Mouse (Mus musculus): ENCODE measurements around the gene Vps41.

DNA sequence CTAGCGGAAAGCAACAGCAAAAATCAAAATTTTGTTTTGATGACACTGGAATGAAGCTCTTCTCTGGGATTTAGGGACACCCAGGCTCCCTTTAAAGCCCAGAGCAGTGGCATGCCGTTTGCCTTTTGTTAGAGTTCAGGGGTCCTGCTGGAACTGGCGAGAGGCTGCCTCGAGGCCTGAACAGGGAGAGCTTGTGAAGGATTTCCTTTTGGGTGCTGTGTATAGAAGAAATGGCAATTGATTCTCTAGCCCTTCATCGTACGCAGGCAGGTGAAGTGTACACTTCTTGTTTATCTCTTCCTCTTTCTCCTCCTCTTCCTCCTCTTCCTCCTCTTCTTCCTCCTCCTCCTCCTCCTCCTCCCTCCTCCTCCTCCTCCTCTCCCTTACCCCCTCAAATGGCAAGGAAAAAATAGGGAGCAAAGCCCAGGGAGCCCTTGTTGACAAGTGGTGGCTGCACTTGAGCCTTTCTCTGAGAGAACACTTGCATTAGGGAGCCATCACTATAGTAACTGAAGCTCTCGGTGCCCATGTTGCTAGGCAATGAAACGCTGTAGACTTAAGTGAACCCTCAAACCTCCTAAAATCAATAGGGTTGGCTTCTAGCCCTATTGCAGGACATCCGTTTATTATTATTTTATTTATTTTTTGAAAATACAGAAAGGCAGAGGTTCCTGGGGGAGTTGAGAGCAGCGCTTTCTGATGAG, 107.5 kb downstream of the Vps41 start:
- TF ChIP-seq POLR2A (IDR thresholded peaks at IDR 0.05; ENCODE audit: insufficient read length, low read depth) (no peak), POLR2AphosphoS2 (IDR thresholded peaks at IDR 0.05; ENCODE audit: insufficient read length, low read depth) (no peak), USF1 (IDR thresholded peaks at IDR 0.05; ENCODE audit: low read depth) (no peak), CEBPB (IDR thresholded peaks at IDR 0.05; ENCODE audit: insufficient read depth, poor library complexity, severe bottlenecking) (no peak), E2F4 (IDR thresholded peaks at IDR 0.05; ENCODE audit: insufficient read depth) (no peak), TCF12 (IDR thresholded peaks at IDR 0.05; ENCODE audit: insufficient read depth, poor library complexity, severe bottlenecking) (no peak), MAX (IDR thresholded peaks at IDR 0.05; ENCODE audit: low read depth) (no peak), MYOD1 (IDR thresholded peaks at IDR 0.05; ENCODE audit: control insufficient read depth in 1 of 3, insufficient read length in 2 of 3, low read depth in 2 of 3) (no peak), SRF (IDR thresholded peaks at IDR 0.05; ENCODE audit: control insufficient read depth, insufficient read length, low read depth) (no peak)

All from myocyte (in vitro differentiated cells).